Mouse (Mus musculus) activated CD4-positive, CD25-positive, alpha-beta regulatory T cell, adult 4 months (primary cell): ENCODE data around the gene Esr1. TPM values are rescaled to one million over a fixed set of nuclear protein-coding genes. Genes with fewer than 3 reads are reported as not detected.
"Not testable (repeated sequence)": the region's sequence is repeated elsewhere in the genome, so short reads cannot be mapped to it uniquely, and the experiment has no call there.

Source experiments
- ATAC-seq: one replicate; pipeline ENCODE4 v1.8.0; 2017
- polyA plus RNA-seq, 2 experiments: library from polyadenylated mRNA; unstranded; fragments of 100-300 nt; shearing (Covaris generic); gene quantifications; one replicate each; pipeline ENCODE4 v1.2.1; 2017

Gene Esr1
- polyA plus RNA-seq, result 1 to 10 TPM in 1 of 2 experiments, under 1 TPM in 1; 0.68 to 7.2 TPM

DNA sequence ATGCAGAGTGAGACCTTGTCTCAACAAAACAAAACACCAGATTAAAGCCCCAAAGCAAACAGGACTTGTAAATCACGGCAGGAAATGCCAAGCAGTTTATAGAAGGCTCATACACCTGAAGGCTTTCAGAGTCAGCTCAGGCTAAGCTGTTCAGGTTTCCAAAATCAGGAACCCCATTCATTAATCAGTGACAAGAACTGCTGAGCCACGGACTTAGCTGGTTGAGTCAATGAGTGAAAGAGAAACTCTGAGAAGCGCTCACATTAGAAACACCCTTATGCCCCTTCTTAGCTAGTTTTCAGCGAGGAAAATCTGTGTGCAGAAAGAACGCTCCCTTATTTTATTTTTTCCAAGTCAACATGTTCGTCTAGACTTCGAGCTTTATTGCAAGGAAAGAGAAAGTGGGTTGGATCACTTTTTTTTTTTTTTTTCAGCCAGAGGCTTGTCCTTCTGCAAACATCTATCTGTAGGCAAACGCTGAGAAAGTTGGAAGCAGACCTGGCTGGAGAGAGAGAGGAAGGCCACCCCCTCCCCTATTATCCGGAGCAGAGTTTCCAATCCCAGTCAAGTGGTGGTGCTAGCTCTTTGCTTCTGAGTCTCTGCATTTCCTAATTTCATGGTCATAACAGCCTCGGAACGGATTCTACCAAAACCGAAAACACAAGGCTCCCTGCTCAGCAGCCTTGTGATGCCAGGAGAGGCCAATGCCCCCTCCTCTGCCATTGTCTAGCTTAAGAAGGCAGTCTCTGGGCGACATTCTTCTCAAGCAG, at the start of gene Esr1:
Esr1 (plus strand) TSS at position 208 of the 770 bp plus-strand sequence.
- ATAC-seq, result peak; percentile 25

DNA sequence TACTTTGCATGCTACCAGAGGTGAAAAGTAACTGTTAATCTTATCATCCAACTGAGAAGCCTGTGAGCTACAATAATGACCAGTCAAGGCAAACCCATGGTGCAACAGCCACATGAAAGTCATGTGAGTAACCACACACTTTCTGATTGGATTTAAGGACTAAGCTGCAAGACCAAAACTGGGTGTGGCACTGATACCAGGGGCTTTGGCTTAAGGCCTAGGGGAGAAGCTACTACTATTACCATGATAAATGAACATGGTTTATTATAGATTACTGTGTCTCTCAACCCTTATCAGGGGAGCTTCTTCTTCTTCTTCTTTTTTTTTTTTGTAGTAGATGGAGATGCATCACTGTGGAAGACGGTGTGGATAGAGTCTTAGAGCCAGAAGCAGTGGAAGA, 46.2 kb upstream of the Esr1 start:
- no peak for ATAC-seq

- no peak for ATAC-seq
Measured at GRCm38 (mm10) chr10:4570778-4571177, 40.6 kb upstream of the Esr1 start.

DNA sequence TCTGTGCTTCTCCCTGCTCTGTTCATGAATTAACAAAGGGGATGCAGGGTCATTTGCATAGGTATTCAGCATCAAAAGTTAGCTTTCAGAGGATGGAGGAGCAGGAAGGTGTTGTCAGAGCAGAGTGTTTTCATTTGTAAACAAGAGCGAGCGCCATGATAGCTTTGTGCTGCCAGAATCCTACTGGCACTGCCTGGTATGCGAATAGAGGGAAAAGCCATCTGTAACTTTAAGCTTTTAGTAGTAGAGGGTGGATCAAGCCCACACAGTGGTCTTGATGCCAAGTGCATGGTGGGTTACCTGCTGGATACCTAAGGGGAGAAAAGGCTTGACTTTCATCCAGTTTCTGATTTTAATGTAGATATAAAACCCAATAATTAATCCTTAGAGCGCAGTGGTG, 40.1 kb upstream of the Esr1 start:
- no peak for ATAC-seq

DNA sequence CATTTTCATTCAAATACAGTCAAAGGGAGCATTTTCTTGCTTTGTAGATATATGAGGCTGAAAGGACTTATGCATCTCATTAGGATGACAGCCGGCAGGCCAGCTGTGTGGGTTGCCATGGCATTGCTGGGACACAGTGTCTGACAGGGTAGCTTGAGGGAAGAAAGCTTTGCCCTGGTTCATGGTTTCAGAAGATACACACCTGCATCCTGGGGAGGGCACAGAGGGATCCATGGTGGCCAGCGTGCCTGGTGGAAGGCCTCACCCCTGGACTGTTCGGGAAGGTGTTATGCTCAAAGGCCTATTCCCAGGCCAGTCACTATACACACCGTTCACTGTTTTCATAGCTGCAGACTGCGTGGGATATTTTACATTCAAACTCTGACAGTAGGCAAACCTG, 29.5 kb upstream of the Esr1 start:
- ATAC-seq, result no peak

DNA sequence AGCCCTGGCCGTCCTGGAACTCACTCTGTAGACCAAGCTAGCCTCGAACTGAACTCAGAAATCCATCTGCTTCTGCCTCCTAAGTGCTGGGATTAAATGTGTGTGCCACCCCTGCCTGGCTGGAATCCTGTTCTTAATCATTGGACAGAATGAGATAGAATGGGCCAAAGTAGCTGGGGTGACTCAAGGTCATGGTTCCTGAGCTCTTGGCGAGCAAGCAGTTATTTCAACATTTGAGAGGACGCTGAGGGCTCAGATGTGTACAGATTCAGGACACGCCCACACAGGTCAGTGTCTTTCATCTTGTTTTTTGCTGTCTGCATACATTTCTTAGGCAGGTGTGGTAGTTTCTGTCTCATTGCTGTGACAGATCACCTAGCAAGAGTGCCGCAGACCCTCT, 24.7 kb upstream of the Esr1 start:
- no peak for ATAC-seq

GRCm38 (mm10) chr10:4589576-4589975, 21.8 kb upstream of the Esr1 start:
- no peak for ATAC-seq

DNA sequence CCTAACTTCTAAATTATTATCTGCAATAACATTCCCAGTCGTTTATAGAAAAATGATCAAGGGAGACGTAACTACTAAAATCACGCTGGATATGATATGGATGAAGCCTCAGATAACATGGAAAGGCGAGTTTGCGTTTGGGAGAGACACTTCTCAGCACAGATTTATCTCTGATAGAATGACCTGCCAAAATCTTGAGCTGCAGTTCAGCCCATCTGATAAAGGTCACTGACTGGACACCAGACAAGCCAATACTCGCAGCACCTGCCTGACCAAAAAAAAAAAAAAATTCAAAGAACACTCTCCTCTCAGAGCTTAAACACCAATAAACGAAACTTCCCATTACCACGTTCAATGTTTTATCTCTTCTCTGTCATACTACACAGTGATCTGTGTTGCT, 20.4 kb upstream of the Esr1 start:
- no peak for ATAC-seq

DNA sequence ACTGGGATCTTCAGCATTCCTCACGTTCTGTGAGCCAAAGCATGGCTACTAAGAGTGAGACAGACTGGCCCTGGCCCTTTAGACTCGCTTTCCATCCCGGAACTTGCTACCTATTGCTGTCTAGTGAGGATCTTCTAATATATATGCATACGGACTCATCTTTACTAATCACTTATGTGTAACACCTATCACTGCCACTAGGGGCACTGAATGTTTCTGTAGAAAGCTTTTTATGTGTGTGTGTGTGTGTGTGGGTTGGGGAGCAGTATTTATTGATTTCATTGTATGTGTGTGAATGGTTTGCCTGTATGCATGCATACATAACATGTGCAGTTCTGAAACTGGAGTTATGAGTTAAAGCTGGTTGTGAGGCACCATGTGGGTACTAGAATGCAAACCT, 17.6 kb upstream of the Esr1 start:
- ATAC-seq, result peak; percentile 49

DNA sequence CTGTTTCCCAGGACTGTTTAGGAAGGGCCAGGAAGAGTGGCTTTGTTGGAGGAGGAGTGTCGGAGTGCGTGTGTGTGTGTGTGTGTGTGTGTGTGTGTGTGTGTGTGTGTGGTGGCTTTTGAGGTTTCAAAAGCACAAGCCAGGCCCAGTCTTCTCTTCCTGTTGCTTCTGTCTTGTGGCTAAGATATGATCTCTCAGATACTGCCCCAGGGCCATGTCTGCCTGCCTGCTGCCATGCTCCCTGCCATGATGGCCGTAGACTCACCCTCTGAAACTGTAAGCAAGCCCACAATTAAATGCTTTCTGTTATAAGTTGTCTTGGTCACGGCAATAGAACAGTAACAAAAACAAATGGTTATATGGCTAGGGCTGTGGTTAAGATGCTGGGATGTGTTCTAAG, 14.2 kb upstream of the Esr1 start:
- ATAC-seq, result no peak

DNA sequence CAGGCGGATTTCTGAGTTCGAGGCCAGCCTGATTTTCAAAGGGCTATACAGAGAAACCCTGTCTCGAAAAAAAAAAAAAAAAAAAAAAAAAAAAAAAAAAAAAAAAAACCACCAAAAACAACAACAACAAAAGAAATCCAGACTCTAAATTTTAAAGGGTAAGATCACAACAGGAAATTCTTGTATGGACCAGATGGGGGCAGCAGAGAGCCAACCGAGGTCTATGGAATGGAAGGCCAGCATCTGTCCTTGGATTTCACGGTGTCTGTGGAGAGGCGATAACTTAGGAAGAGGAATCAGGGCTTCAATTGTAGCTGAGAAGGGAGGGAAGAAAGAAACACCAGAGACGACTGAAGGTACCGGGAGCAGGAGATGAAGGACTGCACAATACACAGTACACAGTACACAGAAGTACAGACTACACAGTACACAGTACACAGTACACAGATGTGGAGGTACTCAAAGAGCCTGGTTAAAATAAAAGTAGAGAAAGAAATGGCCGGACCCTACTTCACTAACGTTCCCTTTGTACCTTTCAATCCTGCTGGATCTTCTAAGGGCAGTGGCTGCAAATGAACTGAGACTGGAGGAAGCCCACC, 13.1 kb upstream of the Esr1 start:
- ATAC-seq, result peak; percentile 78

DNA sequence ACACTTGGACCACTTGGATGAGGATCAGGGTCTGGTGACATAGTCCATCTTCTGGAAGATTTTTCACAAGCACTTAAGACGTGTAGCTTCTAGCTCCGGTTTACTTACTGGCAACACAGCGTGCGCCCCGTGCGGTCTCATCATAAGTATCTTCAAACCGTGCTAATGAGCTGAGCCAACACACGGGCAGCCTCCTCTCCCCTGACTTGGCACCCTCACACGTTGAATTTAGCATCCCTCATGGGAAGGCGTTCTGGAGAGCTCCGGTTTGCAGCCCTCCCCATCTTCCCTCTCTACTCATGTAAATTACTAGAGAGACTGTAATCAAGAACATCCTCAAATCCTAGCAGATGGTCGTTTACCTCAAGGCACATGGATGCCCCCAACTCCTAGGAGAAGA, 12.5 kb upstream of the Esr1 start:
- no peak for ATAC-seq

GRCm38 (mm10) chr10:4599591-4599990, 11.8 kb upstream of the Esr1 start:
- ATAC-seq, result no peak

- ATAC-seq, result no peak
Measured at GRCm38 (mm10) chr10:4600796-4601474, 10.5 kb upstream of the Esr1 start.

DNA sequence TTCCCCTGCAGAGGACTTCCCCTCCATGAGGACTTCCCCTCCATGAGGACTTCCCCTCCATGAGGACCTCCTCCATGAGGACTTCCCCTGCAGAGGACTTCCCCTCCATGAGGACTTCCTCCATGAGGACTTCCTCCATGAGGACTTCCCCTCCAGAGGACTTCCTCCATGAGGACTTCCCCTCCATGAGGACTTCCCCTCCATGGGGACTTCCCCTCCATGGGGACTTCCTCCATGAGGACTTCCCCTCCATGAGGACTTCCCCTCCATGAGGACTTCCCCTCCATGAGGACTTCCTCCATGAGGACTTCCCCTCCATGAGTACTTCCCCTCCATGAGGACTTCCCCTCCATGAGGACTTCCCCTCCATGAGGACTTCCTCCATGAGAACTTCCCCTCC, 9.8 kb upstream of the Esr1 start:
- ATAC-seq, result not testable (repeated sequence)

- no peak for ATAC-seq
Measured at GRCm38 (mm10) chr10:4602466-4602865, 8.9 kb upstream of the Esr1 start.

- ATAC-seq, result no peak
Measured at GRCm38 (mm10) chr10:4604527-4605209, 6.7 kb upstream of the Esr1 start.

GRCm38 (mm10) chr10:4610234-4610633, 1.2 kb upstream of the Esr1 start:
- ATAC-seq, result no peak

GRCm38 (mm10) chr10:4612313-4613036, 1.1 kb downstream of the Esr1 start:
- peak; percentile 57 for ATAC-seq

- ATAC-seq, result no peak
Measured at GRCm38 (mm10) chr10:4618026-4618425, 6.6 kb downstream of the Esr1 start.

GRCm38 (mm10) chr10:4618686-4619085, 7.3 kb downstream of the Esr1 start:
- no peak for ATAC-seq

DNA sequence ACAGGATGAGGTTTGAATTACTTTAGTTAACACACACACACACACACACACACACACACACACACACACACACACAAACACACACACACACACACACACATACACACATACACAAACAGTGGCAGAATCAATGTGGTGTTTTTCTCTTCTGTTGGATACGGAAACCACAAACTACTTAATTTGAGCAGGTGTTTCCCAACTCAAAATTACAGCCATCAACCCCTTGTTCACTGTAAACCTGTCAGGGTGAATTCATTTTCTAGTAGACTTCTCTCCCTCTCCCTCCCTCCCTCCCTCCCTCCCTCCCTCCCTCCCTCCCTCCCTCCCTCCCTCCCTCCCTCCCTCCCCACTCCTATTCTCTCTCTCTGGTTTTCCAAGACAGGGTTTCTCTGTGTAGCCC, 8.0 kb downstream of the Esr1 start:
- ATAC-seq, result not testable (repeated sequence)
